Mouse (Mus musculus) right cerebral cortex, adult 18-20 months (tissue): ENCODE measurements at regions not wholly inside any gene's neighbourhood (a gene's known extent, or its start where the extent isn't known, plus 50 kb on each side); places are given as distances from the start of the nearest gene placed in this dataset.
A peak's percentile ranks its signal among the peaks of the same experiment; 100 is the strongest.

Experiments used
- DNase-seq: peaks from one replicate; pipeline ENCODE4 v3.0.0; 2022; ENCODE audit warnings: mixed read lengths

DNA sequence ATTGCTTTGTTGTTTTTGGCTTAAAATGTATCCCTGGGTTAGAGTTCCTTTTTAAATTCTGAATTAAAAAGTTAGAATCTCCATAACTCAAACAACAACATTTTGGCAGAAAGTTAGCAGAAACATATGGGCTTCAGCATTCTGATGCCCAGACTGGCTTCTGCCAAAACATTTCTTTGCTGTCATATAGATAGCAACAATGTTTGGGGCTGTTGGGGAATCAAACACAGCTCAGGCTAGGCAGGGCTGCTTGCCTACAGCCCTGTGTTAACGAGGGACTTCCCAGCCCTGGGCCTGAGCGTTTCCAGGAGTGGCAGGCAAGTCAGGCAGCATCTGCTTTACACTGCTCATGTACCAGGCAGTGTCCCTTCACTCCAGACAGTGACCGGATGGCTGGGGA is 201.0 kb upstream of the Pard3b start:
- no peak for DNase-seq

DNA sequence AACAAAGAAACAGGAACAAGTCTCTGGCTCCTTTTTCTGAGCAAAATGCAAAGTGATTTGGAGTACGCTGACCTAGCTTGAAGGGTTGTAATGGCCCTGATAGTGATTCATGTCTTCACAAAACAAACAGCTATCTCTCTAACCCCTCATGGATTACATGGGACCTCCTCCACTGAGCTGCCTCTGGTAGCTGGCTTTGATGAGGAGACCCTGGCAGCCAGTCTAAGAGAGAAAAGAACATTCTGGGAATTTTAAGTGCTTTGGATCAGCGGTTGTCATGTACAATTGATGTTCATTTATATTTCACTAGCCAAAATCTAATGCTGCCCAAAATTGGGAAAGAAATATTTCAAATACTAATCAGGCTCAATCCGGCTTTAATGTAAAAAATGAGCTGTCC is 177.2 kb upstream of the Pard3b start:
- no peak for DNase-seq

DNA sequence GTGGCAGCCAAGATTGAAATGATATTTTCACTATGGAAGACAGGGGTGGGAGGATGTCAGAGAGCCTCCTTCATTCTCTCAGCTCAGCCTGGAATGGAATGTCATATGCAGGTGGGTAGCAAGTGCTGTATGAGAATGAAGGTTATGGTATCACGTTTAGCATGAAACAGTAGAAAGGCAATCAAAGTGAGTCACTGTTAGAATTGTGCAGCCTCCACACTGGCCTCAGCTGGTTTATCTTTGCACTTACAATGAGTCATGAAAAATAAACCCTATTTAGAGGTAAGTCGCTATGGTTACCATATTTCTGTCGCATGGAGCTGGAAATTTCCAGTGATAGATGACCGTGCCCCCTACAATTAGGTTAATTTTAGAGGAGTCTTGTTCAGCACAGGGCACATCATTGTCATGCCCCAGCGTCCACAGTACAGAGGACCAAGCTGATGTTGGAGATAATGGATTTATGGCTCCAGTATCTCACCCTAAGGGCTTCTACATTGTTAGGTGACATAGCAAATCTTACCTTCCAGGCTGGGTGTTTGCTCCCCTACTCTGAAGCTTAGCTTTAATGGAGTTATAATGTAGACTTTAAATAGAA is 167.9 kb upstream of the Pard3b start:
- DNase-seq = peak; percentile 52

DNA sequence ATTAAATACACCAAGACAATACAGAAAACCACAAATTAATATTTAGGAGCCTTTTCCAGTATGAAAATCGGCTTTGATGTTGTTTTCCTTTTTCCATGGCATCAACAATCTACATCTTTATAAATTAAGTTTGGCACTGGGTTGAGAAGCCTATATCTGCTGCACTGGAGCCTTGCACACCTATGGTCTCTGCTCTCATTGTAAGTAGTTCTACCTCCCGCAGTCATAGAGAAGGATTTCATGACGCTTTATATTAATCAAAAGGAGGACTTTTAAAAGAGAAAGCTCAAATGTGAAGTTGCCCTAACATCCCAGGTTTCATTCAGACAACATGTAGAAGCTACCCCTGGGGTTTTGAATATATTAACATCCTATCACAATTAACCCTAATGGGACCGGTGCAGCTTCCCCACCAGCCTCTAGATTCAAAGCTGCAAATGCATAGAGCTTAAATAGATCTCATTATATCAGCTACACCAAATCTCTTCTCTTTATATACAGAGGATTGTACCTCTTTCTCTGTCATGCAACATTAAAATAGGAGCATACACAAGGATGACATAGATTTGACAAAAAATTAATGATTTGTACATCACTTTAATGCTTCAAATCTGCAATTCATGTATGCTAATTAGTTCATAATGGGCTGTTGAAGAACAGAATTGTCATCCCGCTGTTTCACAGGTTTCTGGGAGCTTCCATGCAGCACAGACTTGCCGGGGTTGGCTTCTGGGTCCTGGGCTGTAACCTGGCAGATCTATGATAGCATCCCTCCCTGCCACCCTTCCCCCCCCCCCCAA is 166.6 kb upstream of the Pard3b start:
- no peak for DNase-seq

DNA sequence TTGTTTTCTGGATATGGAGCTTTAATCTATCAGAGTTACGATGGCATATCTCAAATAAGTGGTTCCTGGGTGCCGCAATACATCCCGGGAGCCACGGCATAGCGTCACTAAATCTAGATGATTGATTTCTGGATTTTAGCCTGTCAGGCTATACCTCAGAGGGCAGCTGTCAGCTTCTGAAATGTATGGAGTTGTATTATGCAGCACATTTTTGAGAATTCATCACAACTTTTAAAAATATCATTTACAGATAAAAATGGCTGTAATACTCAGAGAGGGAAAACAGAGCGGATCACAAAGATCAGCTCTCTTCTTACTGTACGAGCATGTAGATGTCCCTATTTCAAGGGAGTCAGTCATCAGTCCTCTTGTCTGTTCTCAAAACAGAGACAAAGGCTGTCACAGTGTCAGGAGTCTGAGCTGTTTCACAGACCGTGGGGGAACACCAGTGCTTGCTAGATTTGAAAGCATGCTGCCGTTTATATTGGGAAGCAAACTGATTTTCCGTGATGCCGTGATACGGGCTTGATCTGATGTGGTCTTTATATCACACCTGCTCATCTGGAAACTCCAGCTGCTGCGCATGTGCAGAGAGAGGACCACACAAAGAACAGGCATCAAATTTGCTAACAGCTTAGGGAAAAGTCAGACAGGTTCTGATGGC is 165.9 kb upstream of the Pard3b start:
- peak; percentile 12 for DNase-seq

DNA sequence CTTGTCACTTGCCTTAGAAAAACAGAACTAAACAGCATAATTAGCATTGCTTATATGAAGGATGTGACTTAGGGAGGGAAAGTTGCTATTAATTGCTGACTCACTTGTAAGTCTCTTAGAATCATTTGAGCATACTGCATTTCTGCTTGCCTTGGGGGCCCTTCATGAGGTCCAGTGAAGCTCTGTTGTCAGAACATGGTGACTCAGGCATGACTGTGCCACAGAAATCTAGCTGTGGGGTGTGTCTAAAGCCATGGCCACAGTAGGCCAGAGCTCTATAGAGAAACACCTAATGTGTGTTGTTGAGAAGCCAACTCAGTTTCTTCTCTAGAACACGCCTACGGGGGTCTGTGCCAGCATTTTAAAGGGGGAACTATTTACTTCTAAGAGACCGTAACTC is 153.2 kb upstream of the Pard3b start:
- no peak for DNase-seq

DNA sequence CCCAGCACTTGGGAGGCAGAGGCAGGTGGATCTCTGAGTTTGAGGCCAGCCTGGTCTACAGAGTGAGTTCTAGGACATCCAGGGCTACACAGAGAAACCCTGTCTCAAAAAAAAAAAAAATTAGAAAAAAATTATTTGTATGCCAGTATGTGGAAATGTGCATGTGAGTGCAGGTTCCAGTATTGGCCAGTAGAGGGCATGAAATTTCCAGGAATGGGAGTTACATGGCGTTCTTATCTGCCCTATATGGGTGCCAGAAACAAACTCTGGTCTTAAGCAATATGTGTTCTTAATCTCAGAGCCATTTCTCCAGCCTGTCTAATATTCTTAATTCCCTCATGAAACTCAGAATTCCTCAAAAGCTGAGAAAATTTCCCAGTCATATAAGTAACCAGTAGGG is 113.7 kb upstream of the Pard3b start:
- DNase-seq = no peak

DNA sequence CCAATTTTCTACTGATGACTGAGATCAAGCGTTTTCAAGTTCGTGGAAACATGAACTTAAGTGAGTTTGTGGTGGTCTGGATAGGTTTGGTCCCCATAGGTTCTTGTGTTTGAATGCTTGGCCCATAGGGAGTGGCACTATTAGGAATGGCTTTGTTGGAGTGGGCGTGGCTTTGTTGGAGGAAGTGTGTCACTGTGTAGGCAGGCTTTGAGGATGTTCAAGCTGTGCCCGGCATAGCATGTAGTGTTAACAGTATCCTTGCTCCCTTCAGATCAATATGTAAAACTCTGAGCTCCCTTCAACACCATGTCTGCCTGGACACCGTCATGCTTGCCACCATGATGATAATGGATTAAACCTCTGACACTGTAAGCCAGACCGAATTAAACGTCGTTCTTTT is 112.7 kb upstream of the Pard3b start:
- no peak for DNase-seq

DNA sequence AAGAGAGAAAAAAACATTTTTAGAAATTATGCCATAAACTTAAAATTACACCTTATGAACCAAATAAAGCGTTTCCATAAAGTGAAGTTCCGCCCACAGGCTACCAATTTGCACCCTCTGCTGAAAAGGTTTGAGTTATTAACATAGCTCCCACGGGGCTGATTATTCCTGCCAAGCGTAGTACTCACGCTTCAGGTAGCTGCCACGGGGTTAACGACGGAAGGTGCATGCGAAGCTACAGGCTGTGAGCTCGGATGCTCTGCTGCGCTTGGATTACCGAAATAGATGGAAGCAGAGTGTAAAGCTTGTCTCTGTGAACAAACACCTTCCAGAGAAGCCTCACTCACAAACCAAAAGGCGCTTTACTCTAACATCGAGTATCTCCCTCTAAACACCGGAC is 109.9 kb upstream of the Pard3b start:
- peak; percentile 19 for DNase-seq

DNA sequence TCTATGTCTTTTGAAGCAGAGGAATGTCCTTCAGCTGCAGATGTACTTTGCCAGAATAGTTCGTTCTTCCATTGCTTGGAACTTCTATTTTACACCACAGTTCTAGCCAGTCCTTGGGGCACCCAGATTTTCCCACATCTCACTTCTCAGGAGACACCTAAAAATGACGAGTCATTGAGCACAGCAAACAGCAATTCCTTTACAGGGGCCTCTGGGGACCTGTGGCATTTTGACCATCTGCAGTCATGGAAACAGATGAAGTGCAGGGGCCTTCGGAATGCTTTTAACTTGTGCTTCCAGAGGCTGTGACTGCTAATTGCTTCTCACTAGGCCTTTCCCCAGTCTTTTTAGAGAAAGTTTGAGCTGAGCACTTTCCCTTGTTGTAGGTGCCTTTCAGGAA is 108.5 kb upstream of the Pard3b start:
- DNase-seq = no peak

DNA sequence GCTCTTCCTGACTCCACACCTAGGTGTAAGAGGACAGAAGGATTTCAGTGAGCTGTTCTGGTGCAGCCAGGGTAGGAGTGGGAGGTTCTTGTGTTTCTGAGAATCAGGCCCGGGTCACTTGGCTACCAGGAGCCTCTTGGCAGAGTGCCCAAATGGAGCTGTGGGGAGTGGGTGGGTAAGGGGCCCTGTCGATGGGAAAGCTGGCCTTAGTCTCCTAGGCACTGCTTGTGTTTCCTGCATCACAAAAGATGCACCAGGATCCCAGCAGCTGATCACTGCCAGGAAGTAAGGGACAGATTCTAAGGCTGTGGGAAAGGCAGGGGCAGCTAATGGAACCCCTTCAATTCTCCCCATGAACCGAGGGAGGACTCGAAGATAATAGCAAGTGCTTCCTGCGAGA is 107.1 kb upstream of the Pard3b start:
- DNase-seq = no peak

DNA sequence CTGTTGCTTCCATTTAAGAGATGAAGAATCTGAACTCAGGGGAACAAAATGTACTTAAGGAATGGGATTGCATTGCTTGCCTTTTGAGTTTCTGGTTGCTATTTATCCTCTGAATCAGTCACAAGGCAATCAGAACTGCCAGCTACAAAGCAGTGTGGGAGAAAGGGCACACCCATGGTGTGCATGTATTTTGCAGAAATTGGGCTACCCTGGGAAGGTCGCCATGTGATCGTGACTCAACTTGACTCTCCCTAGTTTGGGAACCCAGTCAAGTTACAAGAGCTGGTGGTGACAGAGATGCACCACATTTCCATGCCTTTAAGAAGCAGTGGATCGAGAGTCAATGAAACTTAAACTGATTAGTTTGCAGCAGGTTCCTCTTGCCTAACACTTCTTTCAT is 98.5 kb upstream of the Pard3b start:
- no peak for DNase-seq

DNA sequence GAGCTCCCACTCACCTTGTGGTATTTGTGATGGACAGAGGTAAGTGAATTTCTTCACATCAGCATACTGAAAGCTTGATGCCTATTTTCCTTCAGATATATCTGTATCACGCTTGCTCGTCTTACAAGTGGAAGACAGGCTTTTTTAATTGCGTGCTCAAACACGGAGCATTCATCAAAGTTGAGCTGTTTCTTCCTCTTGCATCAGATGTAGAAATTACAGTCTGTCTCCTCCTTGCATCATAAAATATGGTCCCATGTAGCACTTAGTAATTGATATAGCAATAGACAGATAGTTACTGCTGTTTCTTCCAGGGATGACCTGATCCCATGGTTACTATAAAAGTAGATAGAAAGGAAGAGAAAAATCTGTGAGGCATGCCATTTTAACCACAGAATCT is 97.5 kb upstream of the Pard3b start:
- DNase-seq = no peak

DNA sequence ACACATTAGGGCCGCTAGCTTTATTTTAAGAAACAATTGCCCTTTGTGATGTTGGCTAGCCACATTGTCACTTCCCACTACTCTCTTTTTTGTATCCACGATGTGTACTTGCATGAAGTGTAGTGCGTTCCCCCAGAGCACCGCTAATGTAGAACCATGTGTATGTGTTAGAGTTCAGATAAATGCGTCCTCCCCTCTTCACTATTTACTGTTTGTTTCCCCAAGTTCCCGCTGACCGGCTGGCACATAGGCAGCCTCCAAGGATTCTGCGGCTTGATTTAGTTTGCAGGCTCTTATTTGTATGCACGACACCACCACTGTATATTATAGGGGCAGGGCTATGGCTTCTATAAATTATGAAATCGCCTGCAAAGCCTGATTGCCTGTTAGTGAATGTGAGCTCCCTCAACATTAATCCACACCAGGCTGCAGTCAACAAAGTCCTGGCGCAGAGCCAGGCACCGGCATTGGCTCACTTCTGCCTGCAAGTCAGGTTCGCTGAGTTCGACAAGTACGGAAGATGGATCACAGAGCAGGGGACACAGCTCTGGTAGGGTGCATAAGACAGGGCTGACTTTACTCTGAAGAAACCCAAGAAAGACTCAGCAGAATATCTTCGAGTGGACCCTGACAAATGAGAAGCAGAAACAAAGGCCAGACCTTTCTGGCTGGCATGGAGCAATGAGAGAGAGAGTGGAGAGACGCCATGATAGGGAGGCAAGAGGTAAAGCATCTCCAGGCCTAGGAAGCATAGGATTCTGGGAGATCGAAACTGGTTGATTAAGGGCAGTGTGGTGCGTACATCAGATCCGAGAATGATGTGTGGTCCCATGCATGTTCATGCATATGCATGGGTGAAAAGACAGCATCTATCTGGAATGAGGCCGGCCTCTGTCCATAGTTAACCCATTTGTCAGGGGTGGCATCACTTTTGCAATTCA is 85.8 kb upstream of the Pard3b start:
- DNase-seq = no peak

DNA sequence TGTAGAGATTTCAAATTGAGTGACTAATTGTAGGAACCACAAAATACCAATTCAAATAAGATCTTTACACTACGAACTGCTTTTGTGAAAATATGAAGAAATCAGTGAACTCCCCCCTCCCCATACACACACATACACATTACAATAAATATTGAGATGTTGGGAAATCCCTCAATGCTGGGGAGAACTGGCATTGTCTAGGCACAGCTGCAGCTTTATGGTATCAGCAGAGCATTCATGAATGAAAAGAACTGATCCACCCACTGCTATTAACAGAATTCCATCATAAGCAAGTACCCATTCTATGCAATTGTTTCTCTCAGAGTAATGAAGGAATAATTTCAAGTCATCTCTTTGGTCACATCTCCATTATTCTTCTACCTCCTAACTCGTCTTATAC is 79.1 kb upstream of the Pard3b start:
- no peak for DNase-seq

DNA sequence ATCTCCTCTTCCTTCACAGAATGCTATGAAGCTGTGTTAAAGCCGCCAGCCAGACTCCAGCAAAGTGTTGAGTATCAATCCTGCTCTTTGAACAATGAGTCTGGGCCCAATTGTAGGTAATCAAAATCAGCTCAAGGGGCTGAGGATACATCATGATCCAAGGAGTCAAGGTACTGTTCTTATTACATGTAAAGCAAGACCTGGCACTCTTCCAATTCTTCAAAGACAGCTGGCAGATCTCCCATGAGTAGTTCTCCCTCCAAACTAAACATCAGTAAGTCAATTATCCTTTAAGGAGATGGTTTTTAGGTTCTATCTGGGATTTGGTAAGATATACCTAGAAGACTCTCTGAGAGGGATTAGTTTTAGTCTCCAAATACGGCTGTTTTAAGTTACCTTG is 76.5 kb upstream of the Pard3b start:
- DNase-seq = no peak

DNA sequence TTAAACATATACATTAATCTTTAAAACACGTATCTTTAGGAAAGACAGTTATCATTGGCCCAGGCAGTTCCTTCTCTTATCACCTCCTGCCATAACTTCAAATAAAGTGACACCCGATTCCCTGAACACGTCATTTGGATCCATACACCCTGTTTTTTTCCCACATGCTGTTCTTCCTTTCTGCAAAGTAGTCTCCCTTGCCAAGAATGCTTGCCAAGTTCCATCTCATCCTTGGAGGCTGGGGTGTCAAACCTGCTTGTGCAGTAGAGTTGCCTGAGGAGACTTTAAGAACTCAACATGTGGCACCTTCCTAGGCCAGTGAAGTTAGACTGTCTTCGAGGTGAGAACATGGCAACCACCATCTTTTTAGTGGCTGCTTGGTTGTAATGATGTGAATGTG is 73.2 kb upstream of the Pard3b start:
- peak; percentile 21 for DNase-seq

DNA sequence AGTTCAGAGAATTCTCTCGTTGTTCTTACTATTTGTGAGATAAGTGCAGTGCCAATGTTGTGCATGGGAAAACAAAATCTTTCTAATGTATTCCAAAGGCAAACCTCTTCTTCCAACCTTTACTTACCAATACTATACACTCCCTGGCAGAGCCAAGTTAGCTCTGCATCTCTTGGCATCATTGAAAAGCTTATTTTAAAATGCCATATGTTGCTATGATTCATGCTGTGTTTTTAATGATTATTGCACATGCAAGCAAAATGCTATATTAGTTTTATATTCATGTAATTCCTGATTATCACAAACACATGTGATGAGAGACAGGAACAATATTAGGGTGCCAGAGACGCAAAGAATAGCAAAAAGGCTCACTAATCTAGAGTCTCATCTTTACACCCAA is 64.3 kb upstream of the Pard3b start:
- DNase-seq = no peak

DNA sequence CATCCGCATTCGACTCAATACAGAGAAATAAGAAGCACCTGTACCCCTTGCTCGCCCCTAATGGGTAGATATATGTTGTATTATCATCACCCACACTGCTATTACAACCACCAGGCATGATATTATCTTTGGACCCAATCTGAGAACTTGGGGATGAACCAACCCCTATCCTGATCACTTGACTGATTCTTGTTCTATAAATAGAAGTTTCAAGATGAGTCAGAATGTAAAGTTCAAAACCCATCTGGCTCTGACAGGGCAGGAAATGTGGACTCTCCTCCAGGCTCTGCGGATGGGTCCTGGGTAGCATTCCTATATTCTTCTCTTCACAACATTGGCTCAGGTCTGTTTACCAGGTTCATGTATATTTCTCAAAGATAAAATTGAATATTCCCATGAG is 61.9 kb upstream of the Pard3b start:
- no peak for DNase-seq

DNA sequence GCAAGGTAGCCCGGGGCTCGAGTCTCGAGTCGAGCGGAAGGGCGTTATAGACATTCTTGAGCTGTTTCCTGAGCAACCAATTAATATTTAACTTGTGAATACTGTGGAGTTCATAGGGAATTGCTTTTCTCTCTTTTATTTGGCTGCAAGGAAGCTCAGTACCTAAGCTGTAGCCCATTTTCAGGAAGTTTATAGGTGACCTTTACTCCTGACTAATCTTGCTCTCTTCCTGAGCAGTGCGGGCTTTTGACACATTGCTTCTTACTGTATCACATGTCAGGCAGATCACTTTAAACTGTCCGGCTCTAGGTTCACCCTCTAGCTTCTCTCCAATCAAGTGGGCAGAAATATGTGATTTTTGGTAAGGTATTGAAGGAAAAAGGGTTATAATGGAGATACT is 51.4 kb upstream of the Pard3b start:
- no peak for DNase-seq
